Mouse (Mus musculus): Measurements from ENCODE around the gene Rere. TPM values are rescaled to one million over a fixed set of nuclear protein-coding genes. Genes with fewer than 3 reads are reported as not detected.
A peak's percentile ranks its signal among the peaks of the same experiment; 100 is the strongest.

The Rere gene
- polyA plus RNA-seq, 1 experiment from 2014 or later = 16.0 TPM

DNA sequence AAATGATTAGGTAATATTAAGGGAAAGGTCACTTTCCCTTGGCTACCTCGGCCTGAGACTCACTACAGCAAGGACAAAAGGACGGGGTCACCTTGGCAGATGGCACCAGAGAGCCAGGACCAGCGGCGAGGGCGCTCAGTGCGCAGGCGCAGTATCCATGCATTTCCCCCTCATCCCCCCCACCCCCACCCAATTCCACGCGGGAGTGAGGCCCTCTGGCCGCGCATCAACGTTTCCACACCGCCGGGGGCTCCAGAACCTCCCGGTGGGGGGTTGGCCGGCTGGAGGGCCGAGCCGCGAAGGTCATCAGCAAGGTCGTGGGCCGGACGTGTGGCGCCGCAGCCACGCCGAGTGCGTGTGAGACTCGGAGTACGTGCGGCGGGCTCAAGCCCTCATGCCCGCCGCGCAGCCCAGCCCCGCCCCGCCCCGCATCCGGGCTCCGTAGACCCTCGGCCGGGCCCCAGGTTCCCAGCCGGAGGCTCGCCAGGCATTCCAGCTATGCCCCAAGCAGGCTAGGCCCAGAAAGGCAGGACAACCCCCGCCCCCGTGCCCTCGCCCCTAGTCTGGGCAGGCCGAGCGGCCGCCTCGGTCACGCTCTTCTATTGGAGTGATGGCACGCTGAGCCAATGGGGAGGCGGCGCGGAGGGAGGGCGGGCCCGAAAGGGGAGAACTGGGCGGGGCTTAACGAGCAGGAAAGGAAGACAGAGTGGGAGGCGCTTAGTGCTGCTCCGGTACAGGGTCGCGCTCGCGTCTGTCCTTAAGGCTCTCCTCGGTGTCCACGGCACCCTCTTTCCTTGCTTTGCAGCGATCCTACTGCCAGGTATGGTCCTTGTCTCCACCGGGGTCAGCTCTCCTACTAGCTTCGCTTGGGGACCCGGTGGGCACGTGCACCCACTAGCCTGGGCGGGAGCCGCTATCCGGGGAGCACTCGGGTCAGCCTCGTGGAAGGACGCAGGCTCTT, 44.6 kb upstream of the Rere start, which contains the start of gene Eno1:
Gene Eno1 (plus strand): TSS at position 201 of the 961 bp plus-strand sequence.
- Histone ChIP-seq H3K9me3 (ENCODE audit: low read length) (no peaks in the 10 kb centered on the region), H3K4me2 (replicated peaks; ENCODE audit: low read depth, low read length) (peak within 1 kb of the TSS; percentile 94), H3K27ac (ENCODE audit: low read length) (peak within 1 kb of the TSS; percentile 94), H3K36me3 (ENCODE audit: insufficient read depth, low read length) (peaks cover 7% of the 10 kb centered on the region; the same call in 1 of the 2 replicates), H3K27me3 (replicated peaks; ENCODE audit: insufficient read depth, low read length) (no peaks in the 10 kb centered on the region), H3K9ac (replicated peaks; ENCODE audit: low read depth) (peak within 1 kb of the TSS; percentile 70), H3K4me1 (ENCODE audit: insufficient read depth, low read depth, low read length) (peaks cover 15% of the 10 kb centered on the region), H3K4me3 (ENCODE audit: low read depth, low read length) (peak within 1 kb of the TSS; percentile 75)
- ATAC-seq (peak; percentile 97), DNase-seq (ENCODE audit: low spot score) (peak; percentile 97)
- TF ChIP-seq CTCF (IDR thresholded peaks at IDR 0.05) (peak; percentile 46), EP300 (IDR thresholded peaks at IDR 0.05) (no peak)
- WGBS = under 1% methylated on average over 73 of the region's 78 CpGs

DNA sequence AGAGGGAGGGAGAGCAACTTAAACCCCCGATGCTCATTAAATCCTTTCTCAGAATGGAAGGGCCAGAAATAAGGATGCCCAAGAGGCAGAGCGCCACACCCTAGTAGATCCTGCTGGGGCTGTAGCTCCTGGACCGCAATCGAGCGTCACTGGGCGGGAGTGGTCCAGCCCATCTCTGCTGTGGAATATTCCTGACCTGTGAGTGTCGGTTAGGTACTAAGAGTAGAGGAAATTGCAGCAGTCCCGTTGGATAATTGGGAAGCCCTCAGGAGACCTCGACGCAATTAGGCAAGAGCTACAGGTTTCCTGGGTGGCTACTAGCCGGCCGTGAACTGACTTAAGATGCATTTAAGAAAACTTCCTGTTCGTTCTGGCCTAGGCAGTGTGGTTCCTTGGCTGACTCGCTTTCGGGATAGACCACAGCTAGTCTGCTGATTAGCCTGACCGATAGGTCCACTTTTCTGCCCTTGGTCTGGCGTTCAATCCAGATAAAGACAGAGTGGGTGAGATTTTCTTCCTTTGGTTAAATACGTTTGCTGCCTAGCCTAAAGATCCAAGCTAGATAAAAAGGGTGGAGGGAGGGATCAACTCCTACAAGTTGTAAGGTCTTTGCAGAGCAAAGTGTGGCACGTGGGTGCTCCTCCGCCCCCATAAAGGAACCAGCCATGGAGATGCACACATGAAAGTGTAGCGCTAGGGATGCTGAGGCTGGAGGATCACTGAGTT, 43.6 kb upstream of the Rere start:
- no peak for ATAC-seq
- peaks cover 17% of the 10 kb centered on the region; the same call in 1 of the 2 replicates for H3K36me3 ChIP-seq (ENCODE audit: insufficient read depth, low read length)
- H3K27me3 ChIP-seq (replicated peaks; ENCODE audit: insufficient read depth, low read length) = no peaks in the 10 kb centered on the region
- peak overlapping the region; percentile 94 for H3K27ac ChIP-seq (ENCODE audit: low read length)
- H3K4me2 ChIP-seq (replicated peaks; ENCODE audit: low read depth, low read length) = peak overlapping the region; percentile 94
- peak overlapping the region; percentile 75 for H3K4me3 ChIP-seq (ENCODE audit: low read depth, low read length)
- H3K4me1 ChIP-seq (ENCODE audit: insufficient read depth, low read depth, low read length) = peaks cover 15% of the 10 kb centered on the region
- TF ChIP-seq EP300 (IDR thresholded peaks at IDR 0.05) = no peak
- TF ChIP-seq CTCF (IDR thresholded peaks at IDR 0.05) = no peak
- under 1% methylated on average over 21 of the region's 21 CpGs for WGBS
- peak; percentile 46 for DNase-seq (ENCODE audit: low spot score)
- no peaks in the 10 kb centered on the region for H3K9me3 ChIP-seq (ENCODE audit: low read length)
- H3K9ac ChIP-seq (replicated peaks; ENCODE audit: low read depth) = peak overlapping the region; percentile 70

DNA sequence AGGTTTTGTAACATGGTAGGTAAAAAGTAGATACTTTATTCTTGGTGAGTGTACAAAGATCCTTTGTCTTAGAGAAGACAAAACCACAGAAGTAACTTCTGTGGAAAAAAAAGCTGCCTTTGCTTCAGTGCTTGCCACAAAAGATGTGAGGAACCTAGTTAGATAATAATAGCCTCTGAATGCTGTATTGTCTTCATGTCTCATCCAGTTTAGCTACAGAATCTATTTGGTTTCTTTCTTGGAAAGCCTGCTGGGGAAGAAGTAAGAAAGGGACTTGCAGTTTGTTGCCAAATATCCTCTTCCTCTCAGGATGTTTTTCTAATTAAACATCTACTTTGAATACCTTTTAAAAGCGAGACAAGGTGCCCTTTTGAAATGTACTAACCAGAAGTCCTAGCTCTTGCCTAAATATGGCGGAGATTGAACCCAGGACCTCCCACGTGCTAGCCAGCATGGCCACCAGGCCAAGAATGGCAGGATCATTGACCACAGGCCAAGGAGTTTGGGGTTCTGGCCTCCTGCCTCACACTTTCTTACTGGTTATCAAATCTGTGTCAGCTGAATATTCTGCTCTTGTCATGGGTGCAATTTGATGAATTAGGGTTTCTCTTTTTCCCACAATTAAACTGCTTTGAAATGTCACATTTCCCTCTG, 42.9 kb upstream of the Rere start:
- Histone ChIP-seq H3K4me1 (ENCODE audit: insufficient read depth, low read depth, low read length) (peaks cover 15% of the 10 kb centered on the region), H3K27me3 (replicated peaks; ENCODE audit: insufficient read depth, low read length) (no peaks in the 10 kb centered on the region), H3K9ac (replicated peaks; ENCODE audit: low read depth) (peak overlapping the region; percentile 70; the same call in 1 of the 2 replicates), H3K9me3 (ENCODE audit: low read length) (no peaks in the 10 kb centered on the region), H3K4me2 (replicated peaks; ENCODE audit: low read depth, low read length) (peak overlapping the region; percentile 94), H3K27ac (ENCODE audit: low read length) (peak overlapping the region; percentile 94; the same call in 1 of the 2 replicates), H3K36me3 (ENCODE audit: insufficient read depth, low read length) (peaks cover 18% of the 10 kb centered on the region; the same call in 1 of the 2 replicates), H3K4me3 (ENCODE audit: low read depth, low read length) (peak overlapping the region; percentile 75; the same call in 1 of the 2 replicates)
- ATAC-seq (no peak), DNase-seq (ENCODE audit: low spot score) (no peak)
- TF ChIP-seq CTCF (IDR thresholded peaks at IDR 0.05) = no peak
- no peak for TF ChIP-seq EP300 (IDR thresholded peaks at IDR 0.05)
- WGBS = 16% methylated on average over 3 of the region's 3 CpGs

DNA sequence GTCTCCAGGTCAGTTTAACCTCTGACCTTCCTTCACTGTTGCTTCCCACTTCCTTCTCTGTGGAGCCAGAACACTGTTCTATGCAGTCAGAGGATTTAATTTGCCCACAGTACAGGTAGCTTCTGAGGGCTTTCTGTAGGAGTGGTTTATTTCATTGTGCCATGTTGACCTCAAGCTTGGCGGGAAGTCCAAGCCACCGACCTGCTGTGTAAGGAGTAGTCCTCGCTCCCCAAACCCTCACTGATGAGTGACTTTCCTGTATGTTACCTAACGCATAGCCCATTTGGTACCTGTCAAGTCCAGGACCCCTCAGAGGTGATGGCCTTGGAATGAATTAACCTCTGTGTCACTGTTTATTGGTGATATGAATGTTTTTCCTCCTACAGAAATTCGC, 42.4 kb upstream of the Rere start:
- Histone ChIP-seq H3K4me2 (replicated peaks; ENCODE audit: low read depth, low read length) (no peak overlapping the region), H3K27me3 (replicated peaks; ENCODE audit: insufficient read depth, low read length) (no peaks in the 10 kb centered on the region), H3K27ac (ENCODE audit: low read length) (no peak overlapping the region), H3K4me1 (ENCODE audit: insufficient read depth, low read depth, low read length) (peaks cover 15% of the 10 kb centered on the region), H3K9me3 (ENCODE audit: low read length) (no peaks in the 10 kb centered on the region), H3K4me3 (ENCODE audit: low read depth, low read length) (no peak overlapping the region), H3K36me3 (ENCODE audit: insufficient read depth, low read length) (peaks cover 21% of the 10 kb centered on the region; the same call in 1 of the 2 replicates), H3K9ac (replicated peaks; ENCODE audit: low read depth) (no peak overlapping the region)
- ATAC-seq (no peak), DNase-seq (ENCODE audit: low spot score) (no peak)
- TF ChIP-seq CTCF (IDR thresholded peaks at IDR 0.05) (no peak), EP300 (IDR thresholded peaks at IDR 0.05) (no peak)
- 40% methylated on average over 5 of the region's 5 CpGs for WGBS

DNA sequence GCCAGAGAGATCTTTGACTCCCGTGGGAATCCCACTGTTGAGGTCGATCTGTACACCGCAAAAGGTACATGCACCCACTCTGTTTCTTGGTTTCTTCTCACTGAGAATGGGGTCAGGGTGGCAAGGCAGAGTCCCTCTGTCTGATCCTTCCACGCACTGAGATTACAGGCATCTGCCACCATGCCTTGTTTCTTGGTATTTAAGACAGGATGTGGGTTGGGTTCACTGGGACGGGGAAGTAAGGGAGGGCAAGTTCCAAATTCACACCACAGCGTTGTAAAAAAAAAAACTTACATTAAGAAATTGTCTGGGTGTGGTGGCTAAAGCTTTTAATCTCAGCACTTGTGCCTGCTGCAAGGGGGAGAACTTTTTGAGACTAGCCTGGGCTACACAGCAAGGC, 41.9 kb upstream of the Rere start:
- WGBS = 29% methylated on average over 6 of the region's 6 CpGs
- Histone ChIP-seq H3K4me3 (ENCODE audit: low read depth, low read length) (no peak overlapping the region), H3K9ac (replicated peaks; ENCODE audit: low read depth) (no peak overlapping the region), H3K27me3 (replicated peaks; ENCODE audit: insufficient read depth, low read length) (no peaks in the 10 kb centered on the region), H3K9me3 (ENCODE audit: low read length) (no peaks in the 10 kb centered on the region), H3K4me2 (replicated peaks; ENCODE audit: low read depth, low read length) (no peak overlapping the region), H3K27ac (ENCODE audit: low read length) (0 out of 2 replicates have a peak overlapping the region, but pooled peaks have one; percentile 9), H3K4me1 (ENCODE audit: insufficient read depth, low read depth, low read length) (peaks cover 15% of the 10 kb centered on the region), H3K36me3 (ENCODE audit: insufficient read depth, low read length) (peaks cover 25% of the 10 kb centered on the region)
- DNase-seq (ENCODE audit: low spot score) (peak; percentile 32), ATAC-seq (no peak)
- TF ChIP-seq CTCF (IDR thresholded peaks at IDR 0.05) (no peak), EP300 (IDR thresholded peaks at IDR 0.05) (no peak; the same call in 1 of the 2 replicates)

All from lung, postnatal 0 days (tissue).